Mouse (Mus musculus) CH12.LX (cell line): ENCODE data around the gene H2-Ab1. TPM values are rescaled to one million over a fixed set of nuclear protein-coding genes. Genes with fewer than 3 reads are reported as not detected.
"Not testable (repeated sequence)": the region's sequence is repeated elsewhere in the genome, so short reads cannot be mapped to it uniquely, and the experiment has no call there.

ENCODE experiments used
- DNase-seq: peaks from one replicate; pipeline ENCODE4 v3.0.0-alpha.2; 2013; ENCODE audit errors: extremely low read depth
- H3K27ac ChIP-seq: 2 replicates; pipeline ENCODE4 v1.5.1; 2012; ENCODE audit warnings: low read depth, mild to moderate bottlenecking, control low read depth, moderate library complexity; ENCODE audit not compliant: insufficient read depth
- H3K27me3 ChIP-seq: replicated peaks from 2 replicates; pipeline ENCODE3; 2012; ENCODE audit warnings: inconsistent platforms
- H3K36me3 ChIP-seq, 2 experiments: replicated peaks in 1 of 2; 2 replicates each; pipeline versions ENCODE3 to v1.6.1; 2012; ENCODE audit warnings: inconsistent platforms in 1 of 2, low read length in 1 of 2, mild to moderate bottlenecking in 1 of 2, mixed read lengths in 1 of 2, moderate library complexity in 1 of 2; ENCODE audit not compliant: control insufficient read depth in 1 of 2, insufficient read depth in 1 of 2
- H3K4me1 ChIP-seq, 2 experiments: 2 replicates each; pipeline ENCODE4 v1.6.1; 2012; ENCODE audit warnings: inconsistent platforms in 1 of 2, moderate library complexity in 1 of 2; ENCODE audit not compliant: insufficient read depth in 2 of 2, control insufficient read depth in 1 of 2
- H3K4me2 ChIP-seq: 2 replicates; pipeline ENCODE4 v1.6.1; 2012; ENCODE audit warnings: low read depth, mild to moderate bottlenecking, control low read depth; ENCODE audit not compliant: poor library complexity, insufficient read depth, severe bottlenecking
- H3K4me3 ChIP-seq, 3 experiments: fragments of 150-350 bp in 1 of 3; sonication (generic) in 1 of 3; replicated peaks in 1 of 3; 2 replicates each; pipeline versions ENCODE3 to v1.5.1; 2011 to 2012; ENCODE audit warnings: low read depth in 2 of 3, low read length in 2 of 3, mild to moderate bottlenecking in 2 of 3, moderate library complexity in 2 of 3, control low read depth in 1 of 3, improper control_type of control experiment in 1 of 3, inconsistent platforms in 1 of 3, mixed read lengths in 1 of 3; ENCODE audit not compliant: poor library complexity in 1 of 3
- H3K79me2 ChIP-seq: replicated peaks from 2 replicates; pipeline ENCODE4 v1.6.1; 2012; ENCODE audit warnings: mild to moderate bottlenecking, moderate library complexity; ENCODE audit not compliant: control insufficient read depth, poor library complexity, insufficient read depth, severe bottlenecking; ENCODE audit errors: extremely low read depth
- H3K9ac ChIP-seq: 2 replicates; pipeline ENCODE4 v1.6.1; 2012; ENCODE audit warnings: low read depth, mild to moderate bottlenecking, control low read depth, moderate library complexity; ENCODE audit not compliant: insufficient read depth
- H3K9me3 ChIP-seq: replicated peaks from 2 replicates; pipeline ENCODE3; 2012; ENCODE audit warnings: low read length, inconsistent platforms, mixed read lengths
- BHLHE40 ChIP-seq: IDR thresholded peaks from 2 replicates; pipeline ENCODE4 v1.6.1; 2011; ENCODE audit warnings: mild to moderate bottlenecking, low read depth, low read length, improper control_type of control experiment
- ETS1 ChIP-seq: conservative IDR thresholded peaks from 2 replicates; pipeline ENCODE4 v1.6.1; 2012; ENCODE audit warnings: low read depth, mild to moderate bottlenecking, inconsistent platforms, low read length, improper control_type of control experiment, moderate library complexity
- JUND ChIP-seq: conservative IDR thresholded peaks from 2 replicates; pipeline ENCODE4 v1.6.1; 2011; ENCODE audit warnings: low read depth, low read length, improper control_type of control experiment
- KAT2A ChIP-seq: IDR thresholded peaks from 2 replicates; pipeline ENCODE4 v1.6.1; 2012; ENCODE audit warnings: low read length, improper control_type of control experiment, inconsistent platforms; ENCODE audit not compliant: insufficient replicate concordance
- MAFK ChIP-seq: IDR thresholded peaks from 2 replicates; pipeline ENCODE4 v1.6.1; 2011; ENCODE audit warnings: low read length, improper control_type of control experiment; ENCODE audit not compliant: insufficient replicate concordance
- MXI1 ChIP-seq: IDR thresholded peaks from 2 replicates; pipeline ENCODE4 v1.6.1; 2011; ENCODE audit warnings: mild to moderate bottlenecking, low read depth, low read length, improper control_type of control experiment
- MYC ChIP-seq: IDR thresholded peaks from 2 replicates; pipeline ENCODE4 v1.6.1; 2011; ENCODE audit warnings: low read depth, mild to moderate bottlenecking, improper control_type of control experiment, low read length
- PAX5 ChIP-seq: IDR thresholded peaks from 2 replicates; pipeline ENCODE4 v1.6.1; 2012; ENCODE audit warnings: low read length, inconsistent platforms, mixed read lengths
- POLR2A ChIP-seq: IDR thresholded peaks from 2 replicates; pipeline ENCODE4 v1.6.1; 2011; ENCODE audit warnings: low read depth, mild to moderate bottlenecking, improper control_type of control experiment, low read length
- RAD21 ChIP-seq: IDR thresholded peaks from 2 replicates; pipeline ENCODE4 v1.6.1; 2011; ENCODE audit warnings: low read depth, mild to moderate bottlenecking, low read length, improper control_type of control experiment, moderate library complexity
- SIN3A ChIP-seq: IDR thresholded peaks from 2 replicates; pipeline ENCODE4 v1.6.1; 2012; ENCODE audit warnings: low read length, improper control_type of control experiment, inconsistent platforms
- SMC3 ChIP-seq: IDR thresholded peaks from 2 replicates; pipeline ENCODE4 v1.6.1; 2011; ENCODE audit warnings: low read depth, low read length, improper control_type of control experiment
- TCF12 ChIP-seq: IDR thresholded peaks from 2 replicates; pipeline ENCODE4 v1.6.1; 2014; ENCODE audit warnings: low read depth, mild to moderate bottlenecking, inconsistent platforms, low read length, improper control_type of control experiment
- UBTF ChIP-seq: IDR thresholded peaks from 2 replicates; pipeline ENCODE4 v1.6.1; 2012; ENCODE audit warnings: low read depth, mild to moderate bottlenecking, inconsistent platforms, low read length, improper control_type of control experiment, moderate library complexity
- USF1 ChIP-seq: IDR thresholded peaks from 2 replicates; pipeline ENCODE4 v1.6.1; 2014; ENCODE audit warnings: low read depth, mild to moderate bottlenecking, inconsistent platforms, low read length, improper control_type of control experiment
- USF2 ChIP-seq: conservative IDR thresholded peaks from 2 replicates; pipeline ENCODE4 v1.6.1; 2011; ENCODE audit warnings: low read depth, low read length, improper control_type of control experiment
- ZC3H11A ChIP-seq: IDR thresholded peaks from 2 replicates; pipeline ENCODE4 v1.6.1; 2012; ENCODE audit warnings: low read depth, mild to moderate bottlenecking, inconsistent platforms, low read length, improper control_type of control experiment
- ZMIZ1 ChIP-seq: IDR thresholded peaks from 2 replicates; pipeline ENCODE4 v1.6.1; 2012; ENCODE audit warnings: low read depth, mild to moderate bottlenecking, inconsistent platforms, low read length, improper control_type of control experiment
- ZNF384 ChIP-seq: IDR thresholded peaks from 2 replicates; pipeline ENCODE4 v1.6.1; 2012; ENCODE audit warnings: low read depth, low read length, improper control_type of control experiment, inconsistent platforms
- dilution Hi-C: fragments of 300-500 bp; cut with MboI; formaldehyde crosslinking; loops from 2 replicates; pipeline ENCODE4 v1.14.3; 2020; ENCODE audit warnings: low sequenced_read_pairs; ENCODE audit not compliant: extremely low pct_unique_long_range_greater_than_20kb, extremely low pct_ligation_motif_present
- in situ Hi-C: fragments of 300-500 bp; cut with MboI; formaldehyde crosslinking; loops from 3 replicates; pipeline ENCODE4 v1.14.3; 2019; ENCODE audit warnings: low sequenced_read_pairs, low pct_ligation_motif_present, low pct_unique_long_range_greater_than_20kb, mixed read lengths
- polyA plus RNA-seq: library from polyadenylated mRNA; unstranded; fragments of >175 nt; gene quantifications from 2 replicates; pipeline ENCODE4 v1.2.1, GENCODE M21; 2012; ENCODE audit warnings: low read depth; ENCODE audit not compliant: insufficient read length
- total RNA-seq, 2 experiments: library from RNA; depleted of rRNA; stranded (reverse); fragments of 300-350 nt in 1 of 2; fragments of >200 nt in 1 of 2; gene quantifications; 2 replicates each; pipeline ENCODE4 v1.2.3; 2012 to 2014

H2-Ab1 gene
- total and polyA plus RNA-seq, 3 experiments, result 114 to 699 (median 119) TPM

DNA sequence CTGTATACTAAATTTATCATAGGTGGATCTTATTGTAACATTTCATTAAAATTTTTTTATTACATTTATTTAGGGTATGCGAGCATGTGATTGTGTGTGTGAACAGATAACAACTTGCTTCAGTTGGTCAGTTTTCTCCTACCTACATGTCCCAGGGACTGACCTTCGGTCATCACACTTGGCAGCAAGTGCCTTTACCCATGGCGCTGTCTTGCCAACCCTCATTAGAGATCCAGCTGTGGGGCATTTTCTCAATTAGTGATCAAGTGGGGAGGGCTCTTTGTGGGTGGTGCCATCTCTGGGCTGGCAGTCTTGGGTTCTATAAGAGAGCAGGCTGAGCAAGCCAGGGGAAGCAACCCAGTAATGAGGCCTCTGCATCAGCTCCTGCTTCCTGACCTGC, 32.7 kb upstream of the H2-Ab1 start:
- dilution Hi-C loops (no loop called here), in situ Hi-C loops (no loop called here)
- Histone ChIP-seq H3K4me2 (no peak overlapping the region), H3K27ac (no peak overlapping the region), H3K4me1 (no peaks in the 10 kb centered on the region), H3K4me3 (no peak overlapping the region), H3K27me3 (no peaks in the 10 kb centered on the region), H3K79me2 (no peaks in the 10 kb centered on the region), H3K9ac (no peak overlapping the region), H3K9me3 (no peaks in the 10 kb centered on the region), H3K36me3 (no peaks in the 10 kb centered on the region)
- TF ChIP-seq BHLHE40, result no peak
- no peak for TF ChIP-seq ETS1
- no peak for TF ChIP-seq MAFK
- TF ChIP-seq TCF12, result no peak
- no peak for TF ChIP-seq PAX5
- TF ChIP-seq ZC3H11A, result no peak
- no peak for TF ChIP-seq UBTF
- no peak for TF ChIP-seq USF1
- TF ChIP-seq MYC, result no peak
- no peak for TF ChIP-seq RAD21
- no peak for TF ChIP-seq JUND
- TF ChIP-seq SMC3, result no peak
- DNase-seq, result no peak

DNA sequence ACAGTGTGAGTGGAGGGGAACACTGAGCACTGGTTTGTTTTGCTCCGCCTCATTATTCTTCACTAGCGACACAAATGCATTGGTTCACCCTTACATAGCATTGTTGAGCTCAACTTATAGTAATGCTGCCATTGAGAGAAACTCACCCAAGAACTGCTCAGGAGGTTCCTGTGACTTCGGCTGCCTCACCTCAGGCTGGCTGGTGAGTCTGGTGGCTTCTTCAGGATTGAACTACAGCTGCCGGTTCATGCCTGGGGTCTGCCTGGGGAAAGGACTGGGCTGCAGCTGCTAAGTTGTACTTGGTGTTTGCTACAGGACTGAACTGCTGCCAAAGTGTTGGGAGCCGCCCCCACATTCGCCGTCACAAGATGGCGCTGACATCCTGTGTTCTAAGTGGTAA, 32.1 kb upstream of the H2-Ab1 start:
- Histone ChIP-seq H3K79me2 (no peaks in the 10 kb centered on the region), H3K27ac (no peak overlapping the region), H3K4me1 (no peaks in the 10 kb centered on the region), H3K9me3 (no peaks in the 10 kb centered on the region), H3K9ac (no peak overlapping the region), H3K27me3 (no peaks in the 10 kb centered on the region), H3K36me3 (no peaks in the 10 kb centered on the region)
- in situ Hi-C loops (no loop called here), dilution Hi-C loops (no loop called here)
- DNase-seq, result no peak
- no peak for TF ChIP-seq ZNF384
- TF ChIP-seq JUND, result no peak
- TF ChIP-seq KAT2A, result no peak
- TF ChIP-seq POLR2A, result no peak
- no peak for TF ChIP-seq ZMIZ1
- no peak for TF ChIP-seq SIN3A
- TF ChIP-seq PAX5, result no peak
- no peak for TF ChIP-seq USF2
- no peak for TF ChIP-seq MXI1
- TF ChIP-seq, all 38 proteins: peak for 0
- H3K4me2 ChIP-seq, result no peak overlapping the region
- H3K4me3 ChIP-seq, result no peak overlapping the region

DNA sequence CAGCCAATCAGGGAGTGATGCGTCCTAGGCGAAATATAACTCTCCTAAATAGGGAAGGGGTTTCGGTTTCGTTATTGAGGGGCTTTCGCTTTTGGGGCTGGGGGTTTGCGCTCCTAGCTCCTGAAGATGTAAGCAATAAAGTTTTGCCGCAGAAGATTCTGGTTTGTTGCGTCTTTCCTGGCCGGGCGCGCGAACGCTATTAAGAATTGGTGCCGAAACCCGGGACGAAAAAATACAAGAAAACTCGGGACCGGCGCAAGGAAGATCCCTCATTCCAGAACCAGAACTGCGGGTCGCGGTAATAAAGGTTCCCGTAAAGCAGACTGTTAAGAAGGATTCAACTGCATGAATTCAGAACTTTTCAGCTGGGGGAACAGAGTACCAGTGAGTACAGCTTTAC, 31.6 kb upstream of the H2-Ab1 start:
- dilution Hi-C loops, H3K27me3 ChIP-seq, H3K9me3 ChIP-seq, H3K4me3 ChIP-seq, H3K4me1 ChIP-seq, DNase-seq, H3K36me3 ChIP-seq, H3K27ac ChIP-seq, H3K79me2 ChIP-seq, in situ Hi-C loops, H3K4me2 ChIP-seq, H3K9ac ChIP-seq: not testable (repeated sequence)

DNA sequence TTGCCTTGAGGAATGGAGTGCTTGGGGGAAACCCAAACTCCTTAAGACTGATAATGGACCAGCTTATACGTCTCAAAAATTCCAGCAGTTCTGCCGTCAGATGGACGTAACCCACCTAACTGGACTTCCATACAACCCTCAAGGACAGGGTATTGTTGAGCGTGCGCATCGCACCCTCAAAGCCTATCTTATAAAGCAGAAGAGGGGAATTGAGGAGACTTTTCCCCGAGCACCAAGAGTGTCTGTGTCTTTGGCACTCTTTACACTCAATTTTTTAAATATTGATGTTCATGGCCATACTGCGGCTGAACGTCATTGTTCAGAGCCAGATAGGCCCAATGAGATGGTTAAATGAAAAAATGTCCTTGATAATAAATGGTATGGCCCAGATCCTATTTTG, 26.5 kb upstream of the H2-Ab1 start:
- H3K4me2 ChIP-seq, H3K9ac ChIP-seq, H3K36me3 ChIP-seq, H3K9me3 ChIP-seq, dilution Hi-C loops, in situ Hi-C loops, H3K27ac ChIP-seq, H3K4me3 ChIP-seq, DNase-seq, H3K27me3 ChIP-seq, H3K79me2 ChIP-seq: not testable (repeated sequence)
- peaks cover 0 to 17% of the 10 kb centered on the region in 2 experiments; a peak in 2 of 4 replicates for H3K4me1 ChIP-seq
